Mouse (Mus musculus): Measurements from ENCODE around the gene Slc6a19.

Gene Slc6a19

DNA sequence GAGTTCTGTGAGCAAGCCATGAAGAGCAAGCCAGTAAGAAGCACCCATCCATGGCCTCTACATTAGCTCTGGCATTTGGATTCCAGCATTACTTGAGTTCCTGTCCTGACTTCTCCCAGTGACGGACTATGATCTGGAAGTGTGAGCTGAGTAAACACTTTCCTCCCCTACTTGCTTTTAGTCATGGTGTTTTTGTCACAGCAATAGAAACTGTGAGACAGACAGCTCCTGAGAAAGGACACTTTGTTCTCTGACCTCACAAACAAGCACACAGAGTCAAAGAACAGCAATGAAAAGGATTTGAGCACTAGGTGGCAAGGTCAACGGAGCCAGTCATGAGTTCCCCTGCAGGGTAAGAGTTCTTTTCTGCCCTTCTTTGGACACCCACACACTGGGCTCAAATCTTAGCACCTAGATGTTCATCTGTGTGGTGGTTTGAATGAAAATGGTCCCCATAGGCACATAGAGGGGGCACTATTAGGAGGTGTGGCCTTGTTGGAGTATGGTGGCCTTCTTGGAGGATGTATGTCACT, 44.4 kb downstream of the Slc6a19 start:
- DNase-seq (ENCODE audit: low spot score in 2 of 2): no peak

DNA sequence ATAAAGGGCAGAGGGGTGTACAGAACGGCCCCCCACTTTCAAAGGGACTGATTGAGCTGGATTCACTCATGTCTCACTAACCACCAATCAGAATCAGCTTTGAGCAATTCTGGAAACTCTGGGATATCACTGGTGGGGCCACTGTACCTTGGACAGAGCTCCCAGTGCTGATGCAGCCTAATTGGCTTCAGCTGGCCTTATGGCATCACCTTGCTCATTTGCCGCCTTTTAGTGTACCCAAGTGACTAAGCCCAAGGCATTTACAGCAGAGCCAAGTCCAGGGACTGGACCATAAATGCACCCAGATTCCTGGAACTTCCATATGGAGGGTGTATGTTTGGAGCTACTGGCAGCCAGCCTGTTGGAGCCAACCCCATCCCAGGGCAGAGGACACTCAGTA, 45.7 kb downstream of the Slc6a19 start:
- DNase-seq (ENCODE audit: low spot score in 2 of 2): no peak

DNA sequence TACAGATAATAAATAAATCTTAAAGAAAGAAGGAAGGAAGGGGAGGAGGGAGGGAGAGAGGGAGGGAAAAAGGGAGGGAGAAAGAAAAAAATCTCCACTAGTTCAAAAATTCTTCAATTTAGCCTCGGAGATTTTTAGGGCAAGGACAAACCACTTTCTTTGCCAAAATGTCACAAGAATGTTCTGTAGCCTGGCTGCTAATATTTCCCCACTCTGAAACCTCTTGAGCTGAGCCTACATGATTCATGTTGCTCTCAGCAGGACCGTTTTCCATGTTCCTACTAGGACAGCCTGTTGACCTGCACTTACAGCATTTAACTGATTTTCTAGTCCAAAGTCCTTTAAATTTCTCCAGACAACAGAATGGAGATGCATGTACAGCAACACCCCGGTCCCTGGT, 49.7 kb downstream of the Slc6a19 start:
- DNase-seq (ENCODE audit: low spot score in 2 of 2): no peak

DNA sequence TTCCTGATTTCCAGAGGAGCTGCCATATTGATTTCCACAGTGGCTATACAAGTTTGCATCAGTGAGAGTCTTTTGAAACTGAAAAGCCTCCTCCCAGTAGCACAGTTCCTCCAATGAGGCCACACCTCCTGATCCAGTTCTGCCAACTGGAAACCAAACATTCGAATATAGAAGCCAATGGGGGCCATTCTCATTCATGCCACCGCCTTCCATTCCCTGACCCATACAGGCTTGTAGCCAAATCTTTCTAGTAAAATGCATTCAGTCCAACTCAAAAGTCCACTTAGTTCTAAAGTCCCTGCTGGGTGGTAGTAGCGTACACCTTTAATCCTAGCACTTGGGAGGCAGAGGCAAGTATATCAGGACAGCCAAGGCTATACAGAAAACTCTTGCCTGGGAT, 51.4 kb downstream of the Slc6a19 start:
- no peak for DNase-seq (ENCODE audit: low spot score in 2 of 2)

DNA sequence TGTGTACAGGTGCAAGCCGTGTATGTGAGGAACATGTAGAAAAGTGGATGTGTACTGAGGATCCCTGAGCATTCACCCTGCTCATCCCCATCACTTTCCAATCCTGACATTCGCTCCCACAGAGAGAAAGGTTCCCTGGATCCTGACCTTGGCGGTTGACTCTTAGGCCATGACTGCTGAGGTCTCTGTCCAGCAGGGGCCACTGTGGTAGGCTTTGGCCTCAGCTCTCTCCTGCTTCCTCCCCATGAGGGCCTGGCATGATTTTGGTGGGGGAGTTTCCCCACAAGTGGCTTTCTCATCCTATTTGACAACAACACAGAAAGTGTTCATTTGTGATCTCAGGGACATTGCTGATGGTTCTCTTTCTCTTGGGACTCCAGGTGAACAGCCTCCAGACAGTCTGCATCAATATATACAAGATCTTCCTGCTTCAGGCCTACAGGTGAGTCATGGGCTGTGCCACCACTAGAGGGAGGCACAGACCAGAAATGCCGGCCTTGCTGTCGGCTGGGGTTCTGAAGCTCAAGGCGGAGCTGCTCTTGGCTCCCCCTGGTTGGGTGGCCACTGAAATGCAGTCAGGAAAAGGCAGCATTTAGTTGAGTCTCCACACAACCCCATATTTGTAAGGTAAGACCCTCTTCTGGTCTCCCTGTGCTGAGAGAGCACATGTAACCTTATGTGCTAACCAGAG, 58.1 kb downstream of the Slc6a19 start:
- DNase-seq (ENCODE audit: low spot score in 2 of 2): peak; percentile 64 to 67

DNA sequence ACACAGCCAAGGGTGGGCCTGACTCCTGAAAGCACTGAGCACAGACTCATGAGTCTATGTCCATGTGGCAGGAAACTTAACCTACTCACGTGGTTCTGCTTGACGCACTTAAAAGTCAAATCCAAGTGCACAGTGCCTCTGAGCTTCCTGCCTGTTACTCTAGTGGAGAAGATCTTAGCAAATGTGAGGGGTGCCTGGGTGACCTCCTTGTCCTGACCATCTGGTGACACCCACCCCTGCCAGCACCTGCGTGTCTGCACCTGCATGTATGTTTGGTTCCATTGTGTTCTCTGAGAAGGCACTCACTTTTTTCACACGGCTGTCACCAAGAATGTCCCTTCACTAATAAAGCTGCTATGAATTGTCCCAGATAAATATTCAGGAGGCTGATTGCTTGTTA, 63.4 kb downstream of the Slc6a19 start:
- DNase-seq (ENCODE audit: low spot score in 2 of 2): no peak

DNA sequence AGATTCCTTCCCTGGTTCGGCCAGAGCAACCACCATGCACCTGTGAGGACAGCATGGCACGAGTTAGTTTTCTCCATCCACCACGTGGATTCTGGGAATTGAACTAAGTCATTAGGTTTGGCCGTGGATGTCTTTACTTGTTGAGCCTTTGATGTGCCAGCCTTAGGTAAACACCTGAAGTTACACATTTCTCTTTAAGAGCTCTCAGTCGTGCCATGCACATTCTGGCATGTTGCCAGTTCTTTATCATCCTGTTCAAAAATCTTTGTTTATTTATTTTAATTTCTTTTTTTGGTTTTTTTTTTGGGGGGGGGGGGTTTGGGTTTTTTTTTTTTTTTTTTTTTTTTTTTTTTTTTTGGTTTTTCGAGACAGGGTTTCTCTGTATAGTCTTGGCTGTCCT, 66.8 kb downstream of the Slc6a19 start:
- DNase-seq (ENCODE audit: low spot score in 2 of 2): no peak

DNA sequence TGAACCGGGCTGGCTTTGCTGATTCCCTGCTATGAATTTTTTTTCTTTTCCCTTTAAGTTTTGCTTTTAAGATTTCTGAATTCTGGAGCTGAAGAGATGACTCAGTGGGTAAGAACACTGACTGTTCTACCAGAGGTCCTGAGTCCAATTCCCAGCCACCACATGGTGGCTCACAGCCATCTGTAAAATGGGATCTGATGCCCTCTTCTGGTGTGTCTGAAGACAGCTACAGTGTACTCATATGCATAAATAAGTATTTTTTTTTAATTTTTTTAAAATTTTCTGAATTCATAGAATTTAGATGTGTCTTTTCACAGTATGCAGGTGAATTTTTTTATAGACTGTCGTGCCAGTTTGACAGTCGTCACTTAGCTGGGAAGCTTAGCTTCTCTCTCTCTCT, 72.8 kb downstream of the Slc6a19 start:
- DNase-seq (ENCODE audit: low spot score in 2 of 2): no peak
